Mouse (Mus musculus): ENCODE results near the gene Lmntd1. TPM values are rescaled to one million over a fixed set of nuclear protein-coding genes. Genes with fewer than 3 reads are reported as not detected.

The Lmntd1 gene
- polyA plus RNA-seq, 1 experiment from 2014 or later = 1.6 TPM

- Histone ChIP-seq H3K27ac (ENCODE audit: low read length) (no peak overlapping the region), H3K4me1 (ENCODE audit: insufficient read depth, low read length) (peaks cover 5% of the 10 kb centered on the region), H3K9me3 (ENCODE audit: low read length) (no peaks in the 10 kb centered on the region), H3K9ac (replicated peaks; ENCODE audit: low read length) (no peak overlapping the region), H3K4me2 (replicated peaks; ENCODE audit: low read depth, low read length) (no peak overlapping the region), H3K4me3 (ENCODE audit: low read length) (no peak overlapping the region), H3K27me3 (ENCODE audit: insufficient read depth, low read length) (no peaks in the 10 kb centered on the region), H3K36me3 (ENCODE audit: insufficient read depth, low read length) (no peaks in the 10 kb centered on the region)
- 53% methylated on average over 15 of the region's 15 CpGs for WGBS
- peak; percentile 60; the same call in 1 of the 2 replicates for ATAC-seq (ENCODE audit: low FRiP score, low TSS enrichment)
These were observed 163.3 kb downstream of the Lmntd1 start for GRCm38 (mm10) chr6:145450628-145451403.

GRCm38 (mm10) chr6:145448361-145448760 is 165.8 kb downstream of the Lmntd1 start:
- WGBS = 48% methylated on average over 2 of the region's 2 CpGs
- Histone ChIP-seq H3K27me3 (ENCODE audit: insufficient read depth, low read length) (no peaks in the 10 kb centered on the region), H3K4me2 (replicated peaks; ENCODE audit: low read depth, low read length) (no peak overlapping the region), H3K9ac (replicated peaks; ENCODE audit: low read length) (no peak overlapping the region), H3K4me3 (ENCODE audit: low read length) (no peak overlapping the region), H3K4me1 (ENCODE audit: insufficient read depth, low read length) (peaks cover 8% of the 10 kb centered on the region), H3K27ac (ENCODE audit: low read length) (no peak overlapping the region), H3K9me3 (ENCODE audit: low read length) (no peaks in the 10 kb centered on the region), H3K36me3 (ENCODE audit: insufficient read depth, low read length) (no peaks in the 10 kb centered on the region)
- ATAC-seq (ENCODE audit: low FRiP score, low TSS enrichment) = no peak

- Histone ChIP-seq H3K27me3 (ENCODE audit: insufficient read depth, low read length) (no peaks in the 10 kb centered on the region), H3K4me1 (ENCODE audit: insufficient read depth, low read length) (peaks cover 10% of the 10 kb centered on the region), H3K9ac (replicated peaks; ENCODE audit: low read length) (no peak overlapping the region), H3K4me2 (replicated peaks; ENCODE audit: low read depth, low read length) (no peak overlapping the region), H3K36me3 (ENCODE audit: insufficient read depth, low read length) (no peaks in the 10 kb centered on the region), H3K27ac (ENCODE audit: low read length) (peak overlapping the region; percentile 69), H3K4me3 (ENCODE audit: low read length) (no peak overlapping the region), H3K9me3 (ENCODE audit: low read length) (no peaks in the 10 kb centered on the region)
- WGBS = 68% methylated on average over 8 of the region's 8 CpGs
- no peak for ATAC-seq (ENCODE audit: low FRiP score, low TSS enrichment)
These were observed 168.2 kb downstream of the Lmntd1 start for GRCm38 (mm10) chr6:145445811-145446500.

GRCm38 (mm10) chr6:145445380-145445779 is 168.7 kb downstream of the Lmntd1 start:
- Histone ChIP-seq H3K4me3 (ENCODE audit: low read length) (no peak overlapping the region), H3K9ac (replicated peaks; ENCODE audit: low read length) (no peak overlapping the region), H3K4me2 (replicated peaks; ENCODE audit: low read depth, low read length) (no peak overlapping the region), H3K9me3 (ENCODE audit: low read length) (no peaks in the 10 kb centered on the region), H3K36me3 (ENCODE audit: insufficient read depth, low read length) (no peaks in the 10 kb centered on the region), H3K4me1 (ENCODE audit: insufficient read depth, low read length) (peaks cover 10% of the 10 kb centered on the region), H3K27ac (ENCODE audit: low read length) (peak overlapping the region; percentile 16; the same call in 1 of the 2 replicates), H3K27me3 (ENCODE audit: insufficient read depth, low read length) (no peaks in the 10 kb centered on the region)
- no peak for ATAC-seq (ENCODE audit: low FRiP score, low TSS enrichment)
- WGBS = 41% methylated on average over 4 of the region's 4 CpGs

- WGBS = 33% methylated on average over 13 of the region's 13 CpGs
- H3K4me3 ChIP-seq (ENCODE audit: low read length) = no peak overlapping the region
- H3K4me1 ChIP-seq (ENCODE audit: insufficient read depth, low read length) = peaks cover 10% of the 10 kb centered on the region; the same call in 1 of the 2 replicates
- no peak overlapping the region for H3K27ac ChIP-seq (ENCODE audit: low read length)
- no peak for ATAC-seq (ENCODE audit: low FRiP score, low TSS enrichment)
- H3K4me2 ChIP-seq (replicated peaks; ENCODE audit: low read depth, low read length) = no peak overlapping the region
- H3K36me3 ChIP-seq (ENCODE audit: insufficient read depth, low read length) = no peaks in the 10 kb centered on the region
- no peaks in the 10 kb centered on the region for H3K9me3 ChIP-seq (ENCODE audit: low read length)
- H3K27me3 ChIP-seq (ENCODE audit: insufficient read depth, low read length) = no peaks in the 10 kb centered on the region
- no peak overlapping the region for H3K9ac ChIP-seq (replicated peaks; ENCODE audit: low read length)
These were observed 171.3 kb downstream of the Lmntd1 start for GRCm38 (mm10) chr6:145442786-145443185.

GRCm38 (mm10) chr6:145441416-145442110 is 172.6 kb downstream of the Lmntd1 start:
- no peaks in the 10 kb centered on the region for H3K9me3 ChIP-seq (ENCODE audit: low read length)
- H3K4me2 ChIP-seq (replicated peaks; ENCODE audit: low read depth, low read length) = no peak overlapping the region
- H3K4me3 ChIP-seq (ENCODE audit: low read length) = no peak overlapping the region
- peak; percentile 56; the same call in 1 of the 2 replicates for ATAC-seq (ENCODE audit: low FRiP score, low TSS enrichment)
- 60% methylated on average over 18 of the region's 18 CpGs for WGBS
- H3K27ac ChIP-seq (ENCODE audit: low read length) = peak overlapping the region; percentile 51; the same call in 1 of the 2 replicates
- no peak overlapping the region for H3K9ac ChIP-seq (replicated peaks; ENCODE audit: low read length)
- H3K4me1 ChIP-seq (ENCODE audit: insufficient read depth, low read length) = peaks cover 10% of the 10 kb centered on the region; the same call in 1 of the 2 replicates
- no peaks in the 10 kb centered on the region for H3K27me3 ChIP-seq (ENCODE audit: insufficient read depth, low read length)
- H3K36me3 ChIP-seq (ENCODE audit: insufficient read depth, low read length) = no peaks in the 10 kb centered on the region

GRCm38 (mm10) chr6:145438851-145439250 is 175.3 kb downstream of the Lmntd1 start:
- H3K27ac ChIP-seq (ENCODE audit: low read length) = no peak overlapping the region
- H3K9ac ChIP-seq (replicated peaks; ENCODE audit: low read length) = no peak overlapping the region; the same call in 1 of the 2 replicates
- ATAC-seq (ENCODE audit: low FRiP score, low TSS enrichment) = no peak
- H3K4me3 ChIP-seq (ENCODE audit: low read length) = no peak overlapping the region
- H3K9me3 ChIP-seq (ENCODE audit: low read length) = no peaks in the 10 kb centered on the region
- H3K27me3 ChIP-seq (ENCODE audit: insufficient read depth, low read length) = no peaks in the 10 kb centered on the region
- H3K4me1 ChIP-seq (ENCODE audit: insufficient read depth, low read length) = peaks cover 3% of the 10 kb centered on the region; the same call in 1 of the 2 replicates
- no peaks in the 10 kb centered on the region for H3K36me3 ChIP-seq (ENCODE audit: insufficient read depth, low read length)
- H3K4me2 ChIP-seq (replicated peaks; ENCODE audit: low read depth, low read length) = no peak overlapping the region
- WGBS = 82% methylated on average over 5 of the region's 5 CpGs

GRCm38 (mm10) chr6:145435764-145436163 is 178.4 kb downstream of the Lmntd1 start:
- ATAC-seq (ENCODE audit: low FRiP score, low TSS enrichment) = no peak
- no peak overlapping the region for H3K27ac ChIP-seq (ENCODE audit: low read length)
- WGBS = 85% methylated on average over 10 of the region's 10 CpGs

GRCm38 (mm10) chr6:145435156-145435555 is 179.0 kb downstream of the Lmntd1 start:
- H3K4me1 ChIP-seq (ENCODE audit: insufficient read depth, low read length) = no peaks in the 10 kb centered on the region
- WGBS = 95% methylated on average over 1 of the region's 1 CpGs
- no peaks in the 10 kb centered on the region for H3K27me3 ChIP-seq (ENCODE audit: insufficient read depth, low read length)
- ATAC-seq (ENCODE audit: low FRiP score, low TSS enrichment) = no peak
- H3K9me3 ChIP-seq (ENCODE audit: low read length) = no peaks in the 10 kb centered on the region
- H3K4me2 ChIP-seq (replicated peaks; ENCODE audit: low read depth, low read length) = no peak overlapping the region
- no peaks in the 10 kb centered on the region for H3K36me3 ChIP-seq (ENCODE audit: insufficient read depth, low read length)
- H3K9ac ChIP-seq (replicated peaks; ENCODE audit: low read length) = no peak overlapping the region
- no peak overlapping the region for H3K27ac ChIP-seq (ENCODE audit: low read length)
- H3K4me3 ChIP-seq (ENCODE audit: low read length) = no peak overlapping the region

More at GRCm38 (mm10) chr6:145435764-145436163, 178.4 kb downstream of the Lmntd1 start:
- H3K4me1 ChIP-seq (ENCODE audit: insufficient read depth, low read length) = no peaks in the 10 kb centered on the region
- no peak overlapping the region for H3K9ac ChIP-seq (replicated peaks; ENCODE audit: low read length)
- H3K4me2 ChIP-seq (replicated peaks; ENCODE audit: low read depth, low read length) = no peak overlapping the region
- no peaks in the 10 kb centered on the region for H3K36me3 ChIP-seq (ENCODE audit: insufficient read depth, low read length)
- H3K4me3 ChIP-seq (ENCODE audit: low read length) = no peak overlapping the region
- no peaks in the 10 kb centered on the region for H3K27me3 ChIP-seq (ENCODE audit: insufficient read depth, low read length)
- H3K9me3 ChIP-seq (ENCODE audit: low read length) = no peaks in the 10 kb centered on the region

All from kidney, embryonic 16.5 days (tissue).